Mouse (Mus musculus): ENCODE measurements around the gene Eif4ebp2. TPM values are rescaled to one million over a fixed set of nuclear protein-coding genes. Genes with fewer than 3 reads are reported as not detected.
"Not testable (repeated sequence)": the region's sequence is repeated elsewhere in the genome, so short reads cannot be mapped to it uniquely, and the experiment has no call there.

The Eif4ebp2 gene
- polyA plus RNA-seq, 1 experiment from 2014 or later: 48.8 TPM

DNA sequence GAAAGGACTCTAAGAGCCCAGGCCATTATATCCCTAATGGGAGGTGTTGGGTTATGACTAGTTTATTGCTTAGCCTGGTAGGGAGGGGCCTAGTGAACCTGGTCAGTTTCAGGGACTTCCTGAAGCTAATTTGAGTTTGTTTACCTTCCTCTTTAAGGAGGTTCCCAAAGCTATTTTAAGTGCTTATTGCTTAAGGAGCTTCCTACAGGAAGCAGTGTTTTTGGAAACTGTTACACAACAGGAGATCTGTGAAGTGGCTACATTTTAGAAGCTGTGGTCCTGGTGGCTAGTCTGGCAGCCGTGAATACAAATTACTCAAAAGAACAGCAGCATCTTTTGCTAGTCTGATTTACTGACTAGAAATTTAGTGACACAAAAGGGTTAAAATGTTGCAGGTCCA is 21.9 kb upstream of the Eif4ebp2 start:
- H3K4me2 ChIP-seq (ENCODE audit: low read length): no peak overlapping the region
- H3K9ac ChIP-seq (ENCODE audit: low read length): no peak overlapping the region
- H3K36me3 ChIP-seq (ENCODE audit: control insufficient read depth, insufficient read depth, low read length): no peaks in the 10 kb centered on the region
- 75% methylated on average over 1 of the region's 1 CpGs for WGBS
- H3K27ac ChIP-seq (ENCODE audit: low read depth): no peak overlapping the region
- H3K9me3 ChIP-seq (ENCODE audit: control insufficient read depth, low read length): no peaks in the 10 kb centered on the region
- DNase-seq (ENCODE audit: low spot score) (no peak), ATAC-seq (replicated peaks; ENCODE audit: low FRiP score, low TSS enrichment, low read depth) (no peak)
- no peak overlapping the region for H3K4me3 ChIP-seq (ENCODE audit: low read depth, low read length)
- H3K27me3 ChIP-seq (replicated peaks; ENCODE audit: control insufficient read depth, insufficient read depth, low read length): no peaks in the 10 kb centered on the region
- peaks cover 5% of the 10 kb centered on the region for H3K4me1 ChIP-seq (replicated peaks; ENCODE audit: control insufficient read depth, insufficient read depth, low read length)

DNA sequence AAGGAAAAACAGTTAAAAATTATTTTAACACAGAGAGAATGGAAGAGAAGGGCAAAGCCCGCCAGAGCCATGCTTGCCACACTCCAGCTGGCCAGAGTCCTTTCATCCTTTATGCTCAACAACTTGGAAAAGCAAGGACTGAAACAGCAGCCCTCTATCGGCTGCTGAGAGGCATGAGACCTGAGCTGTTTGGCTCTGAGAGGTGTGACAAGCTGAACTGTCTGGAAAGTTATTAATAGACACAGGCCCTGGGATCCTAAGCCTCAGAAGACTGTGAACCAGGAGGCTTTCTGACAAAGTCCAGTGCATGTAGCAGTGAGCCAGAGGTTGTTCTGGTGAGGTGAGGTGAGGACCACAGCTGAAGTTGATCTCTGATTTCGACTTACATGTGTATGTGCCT is 21.2 kb upstream of the Eif4ebp2 start:
- Histone ChIP-seq H3K4me1 (replicated peaks; ENCODE audit: control insufficient read depth, insufficient read depth, low read length) (peaks cover 5% of the 10 kb centered on the region), H3K4me3 (ENCODE audit: low read depth, low read length) (no peak overlapping the region), H3K9me3 (ENCODE audit: control insufficient read depth, low read length) (no peaks in the 10 kb centered on the region), H3K4me2 (ENCODE audit: low read length) (no peak overlapping the region), H3K27me3 (replicated peaks; ENCODE audit: control insufficient read depth, insufficient read depth, low read length) (no peaks in the 10 kb centered on the region), H3K27ac (ENCODE audit: low read depth) (no peak overlapping the region), H3K36me3 (ENCODE audit: control insufficient read depth, insufficient read depth, low read length) (no peaks in the 10 kb centered on the region), H3K9ac (ENCODE audit: low read length) (no peak overlapping the region)
- ATAC-seq (replicated peaks; ENCODE audit: low FRiP score, low TSS enrichment, low read depth) (no peak), DNase-seq (ENCODE audit: low spot score) (no peak)
- 71% methylated on average over 3 of the region's 3 CpGs for WGBS

DNA sequence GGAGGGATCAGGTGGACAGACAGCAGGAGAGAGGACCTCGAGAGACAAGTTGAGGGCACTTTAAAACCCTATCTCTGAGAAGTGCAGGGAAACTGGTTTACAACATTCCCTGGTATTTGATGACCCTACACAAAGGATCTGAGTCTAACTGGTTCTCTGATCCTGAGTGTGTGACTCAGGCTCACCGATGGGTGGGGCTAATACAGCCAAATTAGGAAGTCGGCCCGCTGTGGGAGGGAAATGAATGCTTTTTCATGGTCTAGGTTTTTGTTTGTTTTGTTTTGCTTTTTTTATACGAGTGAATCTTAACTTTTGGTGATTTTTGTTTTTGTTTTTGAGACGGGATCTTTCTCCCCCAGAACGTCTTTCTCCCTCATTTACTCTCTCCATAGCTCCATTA is 16.4 kb upstream of the Eif4ebp2 start:
- Histone ChIP-seq H3K4me3 (ENCODE audit: low read depth, low read length) (no peak overlapping the region), H3K27me3 (replicated peaks; ENCODE audit: control insufficient read depth, insufficient read depth, low read length) (no peaks in the 10 kb centered on the region), H3K4me2 (ENCODE audit: low read length) (no peak overlapping the region), H3K36me3 (ENCODE audit: control insufficient read depth, insufficient read depth, low read length) (no peaks in the 10 kb centered on the region), H3K9me3 (ENCODE audit: control insufficient read depth, low read length) (no peaks in the 10 kb centered on the region), H3K9ac (ENCODE audit: low read length) (no peak overlapping the region), H3K27ac (ENCODE audit: low read depth) (no peak overlapping the region), H3K4me1 (replicated peaks; ENCODE audit: control insufficient read depth, insufficient read depth, low read length) (no peaks in the 10 kb centered on the region)
- ATAC-seq (replicated peaks; ENCODE audit: low FRiP score, low TSS enrichment, low read depth): no peak
- DNase-seq (ENCODE audit: low spot score): no peak
- WGBS: 72% methylated on average over 7 of the region's 7 CpGs

DNA sequence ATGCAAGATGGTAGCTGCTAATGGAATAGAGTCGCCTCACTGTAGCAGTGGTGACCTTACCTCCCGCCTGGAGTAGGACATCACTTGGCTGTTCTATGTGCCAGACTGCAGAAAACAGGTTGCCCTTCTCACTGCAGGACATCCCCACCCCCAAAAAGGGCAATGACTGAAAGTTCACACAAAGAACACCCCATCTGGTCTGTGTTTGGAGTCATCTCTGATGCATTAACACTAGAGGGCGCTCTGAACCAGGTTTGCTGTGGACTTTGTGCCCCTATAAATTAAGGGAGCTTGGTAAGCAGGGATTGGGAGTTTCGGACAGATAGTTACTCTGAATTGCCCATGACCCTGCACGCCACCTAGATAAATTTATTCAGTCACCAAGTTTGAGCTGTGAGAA is 14.4 kb upstream of the Eif4ebp2 start:
- Histone ChIP-seq H3K27me3 (replicated peaks; ENCODE audit: control insufficient read depth, insufficient read depth, low read length) (no peaks in the 10 kb centered on the region), H3K4me3 (ENCODE audit: low read depth, low read length) (no peak overlapping the region), H3K27ac (ENCODE audit: low read depth) (no peak overlapping the region), H3K9me3 (ENCODE audit: control insufficient read depth, low read length) (no peaks in the 10 kb centered on the region), H3K4me2 (ENCODE audit: low read length) (no peak overlapping the region), H3K4me1 (replicated peaks; ENCODE audit: control insufficient read depth, insufficient read depth, low read length) (no peaks in the 10 kb centered on the region), H3K9ac (ENCODE audit: low read length) (no peak overlapping the region), H3K36me3 (ENCODE audit: control insufficient read depth, insufficient read depth, low read length) (no peaks in the 10 kb centered on the region)
- peak; percentile 67 for DNase-seq (ENCODE audit: low spot score)
- 22% methylated on average over 5 of the region's 5 CpGs for WGBS
- ATAC-seq (replicated peaks; ENCODE audit: low FRiP score, low TSS enrichment, low read depth): no peak; the same call in 1 of the 2 replicates

DNA sequence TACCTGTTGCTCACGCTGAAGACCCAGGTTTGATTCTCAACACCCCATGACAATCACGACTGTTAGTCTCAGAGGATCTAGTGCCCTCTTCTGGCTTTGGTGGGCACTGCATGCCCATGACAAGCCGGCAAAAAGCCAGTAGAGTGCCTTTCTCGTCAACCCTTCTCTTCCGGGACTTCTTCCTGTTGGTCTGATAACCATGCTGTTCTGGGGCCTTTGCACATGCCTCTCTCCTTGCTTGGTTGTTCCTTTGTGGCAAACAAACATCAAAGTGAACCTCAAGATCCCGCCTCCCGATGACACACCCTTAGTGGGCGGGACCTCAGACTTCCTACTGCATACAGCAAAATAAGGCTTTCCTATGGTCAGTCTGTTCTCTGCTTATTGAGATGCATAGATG is 13.8 kb upstream of the Eif4ebp2 start:
- Histone ChIP-seq H3K4me2 (ENCODE audit: low read length) (no peak overlapping the region), H3K9ac (ENCODE audit: low read length) (no peak overlapping the region), H3K27me3 (replicated peaks; ENCODE audit: control insufficient read depth, insufficient read depth, low read length) (no peaks in the 10 kb centered on the region), H3K36me3 (ENCODE audit: control insufficient read depth, insufficient read depth, low read length) (no peaks in the 10 kb centered on the region), H3K27ac (ENCODE audit: low read depth) (no peak overlapping the region), H3K4me3 (ENCODE audit: low read depth, low read length) (no peak overlapping the region), H3K4me1 (replicated peaks; ENCODE audit: control insufficient read depth, insufficient read depth, low read length) (no peaks in the 10 kb centered on the region), H3K9me3 (ENCODE audit: control insufficient read depth, low read length) (no peaks in the 10 kb centered on the region)
- 68% methylated on average over 8 of the region's 8 CpGs for WGBS
- DNase-seq (ENCODE audit: low spot score): no peak
- ATAC-seq (replicated peaks; ENCODE audit: low FRiP score, low TSS enrichment, low read depth): no peak

DNA sequence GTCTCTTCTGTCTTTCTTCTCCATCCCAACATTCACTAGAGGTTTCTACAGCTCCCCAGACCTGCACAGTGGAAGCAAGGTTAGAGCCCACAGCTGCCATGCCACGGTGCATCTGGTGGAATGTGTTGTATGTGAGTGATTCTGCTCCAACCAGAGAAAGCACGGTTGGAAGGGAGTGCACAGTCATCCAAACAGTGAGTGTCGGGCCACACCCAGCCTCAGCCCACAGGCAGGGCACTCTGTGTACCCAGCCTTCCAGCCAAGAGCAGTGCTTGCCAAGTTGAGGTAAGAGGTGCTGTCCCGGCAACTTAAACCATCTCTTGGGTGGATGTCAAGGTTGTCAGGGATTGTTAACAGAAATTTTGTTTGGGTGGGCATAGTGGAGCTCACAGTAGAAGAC is 12.5 kb upstream of the Eif4ebp2 start:
- no peak overlapping the region for H3K9ac ChIP-seq (ENCODE audit: low read length)
- H3K4me1 ChIP-seq (replicated peaks; ENCODE audit: control insufficient read depth, insufficient read depth, low read length): no peaks in the 10 kb centered on the region
- DNase-seq (ENCODE audit: low spot score) (no peak), ATAC-seq (replicated peaks; ENCODE audit: low FRiP score, low TSS enrichment, low read depth) (no peak)
- H3K9me3 ChIP-seq (ENCODE audit: control insufficient read depth, low read length): no peaks in the 10 kb centered on the region
- H3K36me3 ChIP-seq (ENCODE audit: control insufficient read depth, insufficient read depth, low read length): no peaks in the 10 kb centered on the region
- H3K27ac ChIP-seq (ENCODE audit: low read depth): no peak overlapping the region
- no peak overlapping the region for H3K4me3 ChIP-seq (ENCODE audit: low read depth, low read length)
- 72% methylated on average over 4 of the region's 4 CpGs for WGBS
- H3K27me3 ChIP-seq (replicated peaks; ENCODE audit: control insufficient read depth, insufficient read depth, low read length): no peaks in the 10 kb centered on the region
- no peak overlapping the region for H3K4me2 ChIP-seq (ENCODE audit: low read length)

DNA sequence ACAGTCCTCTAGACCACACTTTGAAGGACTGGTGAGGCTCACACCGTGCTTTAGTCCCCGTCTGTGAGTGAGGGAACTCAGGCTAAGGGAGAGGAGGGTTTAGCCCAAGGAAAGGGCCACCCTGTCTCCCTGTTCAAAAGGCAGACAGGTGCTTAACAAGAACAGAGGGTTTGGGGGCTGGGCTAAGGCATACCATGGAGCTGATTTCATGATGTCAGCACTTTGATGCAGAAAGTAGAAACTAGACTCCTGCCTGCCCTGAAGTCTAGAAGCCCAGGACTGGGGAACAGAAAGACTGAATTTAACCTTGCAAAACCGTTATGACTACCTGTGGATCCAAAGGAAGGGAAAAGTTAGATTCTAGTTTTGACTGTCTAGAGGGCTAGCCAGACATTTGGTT is 4.7 kb upstream of the Eif4ebp2 start:
- no peak overlapping the region for H3K9ac ChIP-seq (ENCODE audit: low read length)
- WGBS: 53% methylated on average over 3 of the region's 3 CpGs
- no peak overlapping the region for H3K4me3 ChIP-seq (ENCODE audit: low read depth, low read length)
- DNase-seq (ENCODE audit: low spot score): no peak
- no peak overlapping the region for H3K27ac ChIP-seq (ENCODE audit: low read depth)
- ATAC-seq (replicated peaks; ENCODE audit: low FRiP score, low TSS enrichment, low read depth): no peak
- no peaks in the 10 kb centered on the region for H3K27me3 ChIP-seq (replicated peaks; ENCODE audit: control insufficient read depth, insufficient read depth, low read length)
- H3K9me3 ChIP-seq (ENCODE audit: control insufficient read depth, low read length): no peaks in the 10 kb centered on the region
- H3K36me3 ChIP-seq (ENCODE audit: control insufficient read depth, insufficient read depth, low read length): no peaks in the 10 kb centered on the region
- H3K4me1 ChIP-seq (replicated peaks; ENCODE audit: control insufficient read depth, insufficient read depth, low read length): no peaks in the 10 kb centered on the region
- no peak overlapping the region for H3K4me2 ChIP-seq (ENCODE audit: low read length)

DNA sequence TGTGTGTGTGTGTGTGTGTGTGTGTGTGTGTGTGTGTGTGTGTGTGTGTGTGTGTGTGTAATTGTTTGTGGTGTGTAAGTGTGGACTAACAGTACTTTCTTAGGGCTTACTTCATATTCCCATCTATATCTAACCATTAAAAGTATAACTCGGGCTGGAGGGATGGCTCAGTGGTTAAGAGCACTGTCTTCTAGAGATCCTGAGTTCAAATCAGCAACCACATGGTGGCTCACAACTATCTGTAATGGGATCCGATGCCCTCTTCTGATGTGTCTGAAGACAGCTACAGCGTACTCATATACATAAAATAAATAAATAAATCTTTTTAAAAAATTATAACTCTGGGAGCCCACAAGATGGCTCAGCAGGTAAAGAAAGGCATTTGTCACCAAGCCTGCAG is 710 bp upstream of the Eif4ebp2 start:
- H3K27me3 ChIP-seq (replicated peaks; ENCODE audit: control insufficient read depth, insufficient read depth, low read length); H3K27ac ChIP-seq (ENCODE audit: low read depth); ATAC-seq (replicated peaks; ENCODE audit: low FRiP score, low TSS enrichment, low read depth); H3K4me2 ChIP-seq (ENCODE audit: low read length); H3K9ac ChIP-seq (ENCODE audit: low read length); H3K9me3 ChIP-seq (ENCODE audit: control insufficient read depth, low read length); DNase-seq (ENCODE audit: low spot score); H3K4me3 ChIP-seq (ENCODE audit: low read depth, low read length): not testable (repeated sequence)
- 70% methylated on average over 3 of the region's 3 CpGs for WGBS
- Histone ChIP-seq H3K4me1 (replicated peaks; ENCODE audit: control insufficient read depth, insufficient read depth, low read length) (peaks cover 14% of the 10 kb centered on the region; the same call in 1 of the 2 replicates), H3K36me3 (ENCODE audit: control insufficient read depth, insufficient read depth, low read length) (peaks cover 15% of the 10 kb centered on the region; the same call in 1 of the 2 replicates)

DNA sequence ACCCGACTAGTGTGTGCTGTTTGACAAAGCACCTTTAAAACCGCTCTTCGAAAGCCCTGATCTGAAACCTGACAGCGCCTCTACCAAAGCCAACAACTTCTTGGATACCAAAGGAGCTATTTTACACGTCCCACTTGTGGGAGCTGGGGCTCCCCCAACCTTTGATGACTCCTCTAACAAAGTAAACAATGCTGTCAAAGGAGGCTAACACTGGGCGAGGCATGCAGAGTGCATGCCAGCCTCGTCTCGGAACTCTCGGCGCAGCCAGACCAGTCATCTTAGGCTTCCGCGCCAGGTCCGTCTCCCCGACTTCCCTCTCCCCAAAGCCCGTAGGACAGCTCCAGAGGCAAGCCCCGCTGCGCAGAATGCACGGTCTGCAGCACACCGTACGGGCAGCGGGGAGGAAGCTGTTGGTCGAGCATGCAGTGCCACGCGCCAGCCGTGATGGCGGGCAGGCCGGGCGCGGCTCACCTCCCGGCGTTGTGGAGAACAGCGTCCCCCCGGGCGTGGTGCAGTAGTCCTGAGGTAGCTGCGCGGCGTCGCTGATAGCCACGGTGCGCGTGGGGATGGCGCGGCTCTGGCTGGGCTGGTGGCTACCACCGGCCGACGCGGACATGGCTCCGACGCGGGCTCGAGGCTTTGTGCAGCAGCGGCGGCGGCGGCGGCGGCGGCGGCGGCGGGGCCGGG is 387 bp downstream of the Eif4ebp2 start:
- H3K9ac ChIP-seq (ENCODE audit: low read length): peak overlapping the region; percentile 74
- peaks cover 22% of the 10 kb centered on the region for H3K36me3 ChIP-seq (ENCODE audit: control insufficient read depth, insufficient read depth, low read length)
- ATAC-seq (replicated peaks; ENCODE audit: low FRiP score, low TSS enrichment, low read depth) (peak; percentile 67), DNase-seq (ENCODE audit: low spot score) (peak; percentile 83)
- under 1% methylated on average over 55 of the region's 62 CpGs for WGBS
- peak overlapping the region; percentile 76 for H3K27ac ChIP-seq (ENCODE audit: low read depth)
- H3K9me3 ChIP-seq (ENCODE audit: control insufficient read depth, low read length): no peaks in the 10 kb centered on the region
- H3K4me3 ChIP-seq (ENCODE audit: low read depth, low read length): peak overlapping the region; percentile 93
- no peaks in the 10 kb centered on the region for H3K27me3 ChIP-seq (replicated peaks; ENCODE audit: control insufficient read depth, insufficient read depth, low read length)
- H3K4me2 ChIP-seq (ENCODE audit: low read length): peak overlapping the region; percentile 75
- H3K4me1 ChIP-seq (replicated peaks; ENCODE audit: control insufficient read depth, insufficient read depth, low read length): peaks cover 19% of the 10 kb centered on the region; the same call in 1 of the 2 replicates

All from intestine, embryonic 14.5 days (tissue).